Mouse (Mus musculus) heart, embryonic 13.5 days (tissue): ENCODE measurements around the gene Eif3k. TPM values are rescaled to one million over a fixed set of nuclear protein-coding genes. Genes with fewer than 3 reads are reported as not detected.

ENCODE experiments used
- polyA plus RNA-seq: library from polyadenylated mRNA; unstranded; fragments of >200 nt; fragmentation: Nextera tagmentation; extraction: Ambion mirVana; gene quantifications from 2 replicates; pipeline ENCODE4 v1.2.1, GENCODE M21; 2015

Eif3k gene
- polyA plus RNA-seq, 1 experiment from 2014 or later, result 257 TPM

Other genes starting within 250 kb of the Eif3k start
- gene Mrps12, start 240.0 kb downstream of the Eif3k start, polyA plus RNA-seq, result 108 and 117 TPM in 2 replicates
- gene Sars2, start 239.9 kb downstream of the Eif3k start, polyA plus RNA-seq, result 20.2 and 20.4 TPM in 2 replicates
- not detected in 2 replicates for gene Ccer2, start 225.7 kb downstream of the Eif3k start, polyA plus RNA-seq
- 48.9 and 51.5 TPM in 2 replicates for gene Sirt2, start 215.1 kb downstream of the Eif3k start, polyA plus RNA-seq
- 30.5 and 32.7 TPM in 2 replicates for gene Nfkbib, start 214.4 kb downstream of the Eif3k start, polyA plus RNA-seq
- gene Rinl, start 192.9 kb downstream of the Eif3k start, polyA plus RNA-seq, result 2.7 and 3.6 TPM in 2 replicates
- 168 TPM in 2 replicates for gene Hnrnpl, start 173.3 kb downstream of the Eif3k start, polyA plus RNA-seq
- gene Ech1, start 156.6 kb downstream of the Eif3k start, polyA plus RNA-seq, result 169 and 182 TPM in 2 replicates
- gene Lgals4, start 148.0 kb downstream of the Eif3k start, polyA plus RNA-seq, result 4.3 and 5.6 TPM in 2 replicates
- gene Lgals7, start 118.0 kb downstream of the Eif3k start, polyA plus RNA-seq, result 1.5 and 1.6 TPM in 2 replicates
- 0.15 and 0.38 TPM in 2 replicates for gene Capn12, start 100.4 kb downstream of the Eif3k start, polyA plus RNA-seq
- 259 and 266 TPM in 2 replicates for gene Actn4, start 19.5 kb downstream of the Eif3k start, polyA plus RNA-seq
- gene Map4k1, start 186 bp upstream of the Eif3k start, polyA plus RNA-seq, result 3.4 and 5.3 TPM in 2 replicates
- 0.19 and 0.31 TPM in 2 replicates for gene Ryr1, start 143.3 kb upstream of the Eif3k start, polyA plus RNA-seq
- gene Rasgrp4, start 153.0 kb upstream of the Eif3k start, polyA plus RNA-seq, result 0.56 and 0.62 TPM in 2 replicates
- 11.0 and 11.9 TPM in 2 replicates for gene Fam98c, start 174.4 kb upstream of the Eif3k start, polyA plus RNA-seq
- 0.33 and 0.48 TPM in 2 replicates for gene Ggn, start 188.3 kb upstream of the Eif3k start, polyA plus RNA-seq
- 1.3 and 1.5 TPM in 2 replicates for gene Spred3, start 188.5 kb upstream of the Eif3k start, polyA plus RNA-seq
- 209 and 219 TPM in 2 replicates for gene Psmd8, start 198.8 kb upstream of the Eif3k start, polyA plus RNA-seq
- gene Catsperg1, start 232.2 kb upstream of the Eif3k start, polyA plus RNA-seq, result 0.41 and 0.42 TPM in 2 replicates